Mouse (Mus musculus) WW6 (cell line): ENCODE results near the gene Nin.

ENCODE experiments used
- DNase-seq: peaks from one replicate; pipeline ENCODE4 v3.0.0-alpha.2; 2013; ENCODE audit warnings: low read depth, low spot score

Gene Nin

GRCm38 (mm10) chr12:70083737-70084136, 29.8 kb downstream of the Nin start:
- no peak for DNase-seq

GRCm38 (mm10) chr12:70082935-70083532, 30.5 kb downstream of the Nin start:
- no peak for DNase-seq

- DNase-seq = no peak
Observed at GRCm38 (mm10) chr12:70082485-70082884, 31.0 kb downstream of the Nin start.

- no peak for DNase-seq
Observed at GRCm38 (mm10) chr12:70078471-70079025, 35.0 kb downstream of the Nin start.

- no peak for DNase-seq
Observed at GRCm38 (mm10) chr12:70076493-70076892, 37.0 kb downstream of the Nin start.

- no peak for DNase-seq
Observed at GRCm38 (mm10) chr12:70075001-70075400, 38.5 kb downstream of the Nin start.

- no peak for DNase-seq
Observed at GRCm38 (mm10) chr12:70070888-70071287, 42.6 kb downstream of the Nin start.

- DNase-seq = no peak
Observed at GRCm38 (mm10) chr12:70070306-70070705, 43.2 kb downstream of the Nin start.

- DNase-seq = no peak
Observed at GRCm38 (mm10) chr12:70068647-70069257, 44.8 kb downstream of the Nin start.

- DNase-seq = no peak
Observed at GRCm38 (mm10) chr12:70067849-70068248, 45.7 kb downstream of the Nin start.

- no peak for DNase-seq
Observed at GRCm38 (mm10) chr12:70062114-70062513, 51.4 kb downstream of the Nin start.

GRCm38 (mm10) chr12:70058956-70059851, 54.3 kb downstream of the Nin start:
- DNase-seq = no peak

GRCm38 (mm10) chr12:70050699-70051098, 62.8 kb downstream of the Nin start:
- no peak for DNase-seq

GRCm38 (mm10) chr12:70048741-70049140, 64.8 kb downstream of the Nin start:
- DNase-seq = no peak

GRCm38 (mm10) chr12:70047281-70047680, 66.2 kb downstream of the Nin start:
- no peak for DNase-seq

GRCm38 (mm10) chr12:70044353-70044752, 69.2 kb downstream of the Nin start:
- no peak for DNase-seq

GRCm38 (mm10) chr12:70043421-70043820, 70.1 kb downstream of the Nin start:
- DNase-seq = no peak

- DNase-seq = no peak
Observed at GRCm38 (mm10) chr12:70040981-70041380, 72.5 kb downstream of the Nin start.

- no peak for DNase-seq
Observed at GRCm38 (mm10) chr12:70036722-70037305, 76.7 kb downstream of the Nin start.

GRCm38 (mm10) chr12:70026233-70026632, 87.3 kb downstream of the Nin start:
- no peak for DNase-seq

- no peak for DNase-seq
Observed at GRCm38 (mm10) chr12:70025431-70025830, 88.1 kb downstream of the Nin start.

GRCm38 (mm10) chr12:70023580-70023979, 89.9 kb downstream of the Nin start:
- DNase-seq = no peak
